Mouse (Mus musculus) CH12.LX (cell line): ENCODE data around the gene Ppp2r5c. TPM values are rescaled to one million over a fixed set of nuclear protein-coding genes. Genes with fewer than 3 reads are reported as not detected.

Experiments
- DNase-seq: peaks from one replicate; pipeline ENCODE4 v3.0.0-alpha.2; 2013; ENCODE audit errors: extremely low read depth
- H3K27ac ChIP-seq: 2 replicates; pipeline ENCODE4 v1.5.1; 2012; ENCODE audit warnings: low read depth, mild to moderate bottlenecking, control low read depth, moderate library complexity; ENCODE audit not compliant: insufficient read depth
- H3K27me3 ChIP-seq: replicated peaks from 2 replicates; pipeline ENCODE3; 2012; ENCODE audit warnings: inconsistent platforms
- H3K36me3 ChIP-seq, 2 experiments: replicated peaks in 1 of 2; 2 replicates each; pipeline versions ENCODE3 to v1.6.1; 2012; ENCODE audit warnings: inconsistent platforms in 1 of 2, low read length in 1 of 2, mild to moderate bottlenecking in 1 of 2, mixed read lengths in 1 of 2, moderate library complexity in 1 of 2; ENCODE audit not compliant: control insufficient read depth in 1 of 2, insufficient read depth in 1 of 2
- H3K4me1 ChIP-seq, 2 experiments: 2 replicates each; pipeline ENCODE4 v1.6.1; 2012; ENCODE audit warnings: inconsistent platforms in 1 of 2, moderate library complexity in 1 of 2; ENCODE audit not compliant: insufficient read depth in 2 of 2, control insufficient read depth in 1 of 2
- H3K4me2 ChIP-seq: 2 replicates; pipeline ENCODE4 v1.6.1; 2012; ENCODE audit warnings: low read depth, mild to moderate bottlenecking, control low read depth; ENCODE audit not compliant: poor library complexity, insufficient read depth, severe bottlenecking
- H3K4me3 ChIP-seq, 3 experiments: fragments of 150-350 bp in 1 of 3; sonication (generic) in 1 of 3; replicated peaks in 1 of 3; 2 replicates each; pipeline versions ENCODE3 to v1.5.1; 2011 to 2012; ENCODE audit warnings: low read depth in 2 of 3, low read length in 2 of 3, mild to moderate bottlenecking in 2 of 3, moderate library complexity in 2 of 3, control low read depth in 1 of 3, improper control_type of control experiment in 1 of 3, inconsistent platforms in 1 of 3, mixed read lengths in 1 of 3; ENCODE audit not compliant: poor library complexity in 1 of 3
- H3K79me2 ChIP-seq: replicated peaks from 2 replicates; pipeline ENCODE4 v1.6.1; 2012; ENCODE audit warnings: mild to moderate bottlenecking, moderate library complexity; ENCODE audit not compliant: control insufficient read depth, poor library complexity, insufficient read depth, severe bottlenecking; ENCODE audit errors: extremely low read depth
- H3K9ac ChIP-seq: 2 replicates; pipeline ENCODE4 v1.6.1; 2012; ENCODE audit warnings: low read depth, mild to moderate bottlenecking, control low read depth, moderate library complexity; ENCODE audit not compliant: insufficient read depth
- H3K9me3 ChIP-seq: replicated peaks from 2 replicates; pipeline ENCODE3; 2012; ENCODE audit warnings: low read length, inconsistent platforms, mixed read lengths
- CHD2 ChIP-seq: IDR thresholded peaks from 2 replicates; pipeline ENCODE4 v1.6.1; 2011; ENCODE audit warnings: low read length, improper control_type of control experiment
- E2F4 ChIP-seq: IDR thresholded peaks from 2 replicates; pipeline ENCODE4 v1.6.1; 2011; ENCODE audit warnings: low read depth, low read length, improper control_type of control experiment; ENCODE audit not compliant: insufficient replicate concordance
- ETS1 ChIP-seq: conservative IDR thresholded peaks from 2 replicates; pipeline ENCODE4 v1.6.1; 2012; ENCODE audit warnings: low read depth, mild to moderate bottlenecking, inconsistent platforms, low read length, improper control_type of control experiment, moderate library complexity
- HCFC1 ChIP-seq: IDR thresholded peaks from 2 replicates; pipeline ENCODE4 v1.6.1; 2012; ENCODE audit warnings: low read depth, mild to moderate bottlenecking, inconsistent platforms, low read length, improper control_type of control experiment
- JUN ChIP-seq: IDR thresholded peaks from 2 replicates; pipeline ENCODE4 v1.6.1; 2011; ENCODE audit warnings: low read depth, mild to moderate bottlenecking, low read length, improper control_type of control experiment, moderate library complexity; ENCODE audit not compliant: insufficient read depth
- JUND ChIP-seq: conservative IDR thresholded peaks from 2 replicates; pipeline ENCODE4 v1.6.1; 2011; ENCODE audit warnings: low read depth, low read length, improper control_type of control experiment
- MAFK ChIP-seq: IDR thresholded peaks from 2 replicates; pipeline ENCODE4 v1.6.1; 2011; ENCODE audit warnings: low read length, improper control_type of control experiment; ENCODE audit not compliant: insufficient replicate concordance
- MAX ChIP-seq: IDR thresholded peaks from 2 replicates; pipeline ENCODE4 v1.6.1; 2011; ENCODE audit warnings: low read length, improper control_type of control experiment
- MAZ ChIP-seq: IDR thresholded peaks from 2 replicates; pipeline ENCODE4 v1.6.1; 2012; ENCODE audit warnings: low read depth, mild to moderate bottlenecking, inconsistent platforms, low read length, improper control_type of control experiment, moderate library complexity
- MEF2A ChIP-seq: IDR thresholded peaks from 2 replicates; pipeline ENCODE4 v1.6.1; 2014; ENCODE audit warnings: low read depth, mild to moderate bottlenecking, inconsistent platforms, low read length, improper control_type of control experiment, borderline replicate concordance
- NRF1 ChIP-seq: IDR thresholded peaks from 2 replicates; pipeline ENCODE4 v1.6.1; 2014; ENCODE audit warnings: low read depth, mild to moderate bottlenecking, inconsistent platforms, low read length, improper control_type of control experiment, moderate library complexity
- POLR2AphosphoS2 ChIP-seq: IDR thresholded peaks from 2 replicates; pipeline ENCODE4 v1.6.1; 2011; ENCODE audit warnings: low read depth, low read length, improper control_type of control experiment
- RAD21 ChIP-seq: IDR thresholded peaks from 2 replicates; pipeline ENCODE4 v1.6.1; 2011; ENCODE audit warnings: low read depth, mild to moderate bottlenecking, low read length, improper control_type of control experiment, moderate library complexity
- SIN3A ChIP-seq: IDR thresholded peaks from 2 replicates; pipeline ENCODE4 v1.6.1; 2012; ENCODE audit warnings: low read length, improper control_type of control experiment, inconsistent platforms
- SMC3 ChIP-seq: IDR thresholded peaks from 2 replicates; pipeline ENCODE4 v1.6.1; 2011; ENCODE audit warnings: low read depth, low read length, improper control_type of control experiment
- TBP ChIP-seq: conservative IDR thresholded peaks from 2 replicates; pipeline ENCODE4 v1.6.1; 2011; ENCODE audit warnings: low read depth, low read length, improper control_type of control experiment
- UBTF ChIP-seq: IDR thresholded peaks from 2 replicates; pipeline ENCODE4 v1.6.1; 2012; ENCODE audit warnings: low read depth, mild to moderate bottlenecking, inconsistent platforms, low read length, improper control_type of control experiment, moderate library complexity
- ZMIZ1 ChIP-seq: IDR thresholded peaks from 2 replicates; pipeline ENCODE4 v1.6.1; 2012; ENCODE audit warnings: low read depth, mild to moderate bottlenecking, inconsistent platforms, low read length, improper control_type of control experiment
- dilution Hi-C: fragments of 300-500 bp; cut with MboI; formaldehyde crosslinking; loops from 2 replicates; pipeline ENCODE4 v1.14.3; 2020; ENCODE audit warnings: low sequenced_read_pairs; ENCODE audit not compliant: extremely low pct_unique_long_range_greater_than_20kb, extremely low pct_ligation_motif_present
- in situ Hi-C: fragments of 300-500 bp; cut with MboI; formaldehyde crosslinking; loops from 3 replicates; pipeline ENCODE4 v1.14.3; 2019; ENCODE audit warnings: low sequenced_read_pairs, low pct_ligation_motif_present, low pct_unique_long_range_greater_than_20kb, mixed read lengths
- polyA plus RNA-seq: library from polyadenylated mRNA; unstranded; fragments of >175 nt; gene quantifications from 2 replicates; pipeline ENCODE4 v1.2.1, GENCODE M21; 2012; ENCODE audit warnings: low read depth; ENCODE audit not compliant: insufficient read length
- total RNA-seq, 2 experiments: library from RNA; depleted of rRNA; stranded (reverse); fragments of 300-350 nt in 1 of 2; fragments of >200 nt in 1 of 2; gene quantifications; 2 replicates each; pipeline ENCODE4 v1.2.3; 2012 to 2014

Gene Ppp2r5c
- total and polyA plus RNA-seq, 3 experiments: 71.6 to 111 (median 97.7) TPM

DNA sequence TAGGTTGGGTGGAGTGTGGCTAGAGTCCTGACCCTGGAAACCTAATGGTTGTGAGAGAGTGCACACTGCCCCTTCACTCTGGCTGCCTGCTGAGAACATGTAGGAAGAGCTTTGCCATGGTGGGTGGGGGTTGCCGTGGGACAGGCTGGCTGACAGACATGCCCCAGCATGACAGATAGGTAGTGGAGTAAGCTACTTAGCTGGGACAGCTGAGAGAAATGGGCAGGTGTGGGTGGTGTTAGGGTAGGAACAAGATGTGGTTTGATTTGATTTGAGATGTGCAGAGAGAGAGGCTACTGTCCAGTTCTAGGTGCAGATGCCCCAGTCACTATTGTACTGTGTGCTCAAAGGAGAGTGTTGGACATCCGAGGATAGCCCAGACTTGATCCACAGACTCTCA lies 86.2 kb downstream of the Ppp2r5c start:
- H3K79me2 ChIP-seq: peaks cover 19% of the 10 kb centered on the region; the same call in 1 of the 2 replicates
- peaks cover 3 to 38% of the 10 kb centered on the region in 2 experiments for H3K36me3 ChIP-seq
- peak; percentile 10 for DNase-seq
- H3K4me2 ChIP-seq: no peak overlapping the region
- H3K9ac ChIP-seq: peak overlapping the region; percentile 23; the same call in 1 of the 2 replicates
- TF ChIP-seq MAZ (no peak), UBTF (no peak), E2F4 (no peak), MAX (no peak), MEF2A (no peak), NRF1 (no peak), JUN (no peak), SIN3A (no peak), CHD2 (no peak), SMC3 (no peak), ETS1 (no peak), ZMIZ1 (no peak), HCFC1 (no peak), JUND (no peak), TBP (no peak), POLR2AphosphoS2 (no peak), RAD21 (no peak)
- no peaks in the 10 kb centered on the region for H3K27me3 ChIP-seq
- H3K4me3 ChIP-seq: peak overlapping the region in 1 of 3 experiments; percentile 26
- no peaks in the 10 kb centered on the region for H3K9me3 ChIP-seq
- H3K4me1 ChIP-seq: peaks cover 29 to 55% of the 10 kb centered on the region in 2 experiments
- H3K27ac ChIP-seq: peak overlapping the region; percentile 24; the same call in 1 of the 2 replicates
- in situ Hi-C loops: no loop called here
- dilution Hi-C loops: no loop called here

DNA sequence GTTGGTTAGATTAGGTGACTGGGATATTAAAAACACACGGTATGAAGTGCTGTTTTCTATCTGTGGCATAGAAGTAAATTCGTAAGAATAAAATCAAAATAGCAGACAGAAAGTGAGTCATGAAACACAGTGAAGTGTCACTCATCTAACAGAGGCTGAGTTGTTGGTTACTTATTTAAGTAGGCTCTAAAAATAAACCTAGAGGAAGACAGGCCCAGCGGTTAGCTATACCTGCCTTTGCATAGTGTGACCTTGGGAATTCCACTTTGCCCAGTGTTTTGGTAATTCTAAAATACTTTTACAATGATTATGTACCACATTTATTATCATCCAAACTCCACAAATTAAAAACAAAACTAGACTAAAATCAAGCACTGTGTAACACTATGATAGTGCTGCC lies 86.9 kb downstream of the Ppp2r5c start:
- no peak overlapping the region for H3K4me2 ChIP-seq
- peak; percentile 8 for DNase-seq
- peaks cover 19% of the 10 kb centered on the region; the same call in 1 of the 2 replicates for H3K79me2 ChIP-seq
- no peak overlapping the region; the same call in 1 of the 2 replicates for H3K9ac ChIP-seq
- no peak overlapping the region for H3K27ac ChIP-seq
- H3K4me3 ChIP-seq: no peak overlapping the region
- in situ Hi-C loops (no loop called here), dilution Hi-C loops (no loop called here)
- no peaks in the 10 kb centered on the region for H3K9me3 ChIP-seq
- peaks cover 29 to 55% of the 10 kb centered on the region in 2 experiments for H3K4me1 ChIP-seq
- peaks cover 3 to 40% of the 10 kb centered on the region in 2 experiments for H3K36me3 ChIP-seq
- no peaks in the 10 kb centered on the region for H3K27me3 ChIP-seq
- TF ChIP-seq MEF2A (peak; percentile 67; the same call in 1 of the 2 replicates), MAFK (no peak)
- TF ChIP-seq, all 38 proteins: peak for 1
